Comparison of ENCODE assay signal across 9 mouse cellular contexts in genomic region chr13:70610431-70611420, GRCm38 (mm10). TPM values are rescaled to one million over a fixed set of nuclear protein-coding genes. Genes with fewer than 3 reads are reported as not detected.
A peak's percentile ranks its signal among the peaks of the same experiment; 100 is the strongest.
DNase-seq lines count a peak whose midpoint lies in the region; ATAC-seq lines count a peak whose summit lies in the region.
"Had no signal": no experiment of that assay in that cellular context is flagged by ENCODE, and none has a peak within 500 bp of the region (broad histone marks: within the 10 kb centered on the region; RNA-seq: fewer than 3 reads in every experiment).

No protein-coding gene starts in this region.

- H3K9me3 ChIP-seq in kidney, embryonic 14.5 days (ENCODE audit: control insufficient read depth, low read length), result no peaks in the 10 kb centered on the region
- H3K9me3 ChIP-seq in liver, embryonic 13.5 days (replicated peaks), result no peaks in the 10 kb centered on the region
- H3K9me3 ChIP-seq: liver, embryonic 15.5 days had no signal

- H3K4me3 ChIP-seq in kidney, embryonic 14.5 days (ENCODE audit: low read length), result no peak overlapping the region
- H3K4me3 ChIP-seq in liver, embryonic 13.5 days (replicated peaks), result no peak overlapping the region
- H3K4me3 ChIP-seq: liver, embryonic 15.5 days had no signal

- no peak overlapping the region for H3K9ac ChIP-seq in kidney, embryonic 14.5 days (ENCODE audit: low read depth, low read length)
- H3K9ac ChIP-seq in liver, embryonic 13.5 days, result no peak overlapping the region
- H3K9ac ChIP-seq: liver, embryonic 15.5 days had no signal

- H3K4me2 ChIP-seq in kidney, embryonic 14.5 days (replicated peaks; ENCODE audit: low read depth, low read length), result no peak overlapping the region
- no peak overlapping the region for H3K4me2 ChIP-seq in liver, embryonic 13.5 days
- H3K4me2 ChIP-seq: liver, embryonic 15.5 days had no signal

- no peaks in the 10 kb centered on the region for H3K4me1 ChIP-seq in kidney, embryonic 14.5 days (ENCODE audit: control insufficient read depth, insufficient read depth, low read length)
- H3K4me1 ChIP-seq in liver, embryonic 13.5 days (replicated peaks), result no peaks in the 10 kb centered on the region
- H3K4me1 ChIP-seq: liver, embryonic 15.5 days had no signal

- WGBS in kidney, embryonic 14.5 days, result 88% methylated on average over 15 of the region's 15 CpGs
- 78% methylated on average over 15 of the region's 15 CpGs for WGBS in liver, embryonic 13.5 days (ENCODE audit: insufficient replicate concordance)

- no peaks in the 10 kb centered on the region for H3K27me3 ChIP-seq in kidney, embryonic 14.5 days (ENCODE audit: control insufficient read depth, insufficient read depth, low read length)
- H3K27me3 ChIP-seq in liver, embryonic 13.5 days, result no peaks in the 10 kb centered on the region
- H3K27me3 ChIP-seq: liver, embryonic 15.5 days had no signal

- H3K36me3 ChIP-seq in kidney, embryonic 14.5 days (ENCODE audit: control insufficient read depth, insufficient read depth, low read length), result peaks cover 84% of the 10 kb centered on the region
- peaks cover 79% of the 10 kb centered on the region for H3K36me3 ChIP-seq in liver, embryonic 13.5 days

- no peak overlapping the region for H3K27ac ChIP-seq in kidney, embryonic 14.5 days (ENCODE audit: low read depth, low read length)
- no peak overlapping the region for H3K27ac ChIP-seq in liver, embryonic 13.5 days
- H3K27ac ChIP-seq: liver, embryonic 15.5 days had no signal

- peak; percentile 74 for DNase-seq in ES-CJ7 (ENCODE audit: low read depth, low spot score)
- peak; percentile 69 for DNase-seq in adrenal gland, postnatal 25 days
- DNase-seq in embryo, embryonic 9.5 days (ENCODE audit: extremely low spot score), result peak; percentile 51
- DNase-seq in heart, adult 8-10 months (ENCODE audit: low spot score), result peak; percentile 42
- peak; percentile 34 for DNase-seq in liver, embryonic 13.5 days
- DNase-seq in thymus, postnatal 14 days, result peak; percentile 66

- peak; percentile 58; the same call in 1 of the 2 replicates for ATAC-seq in kidney, embryonic 14.5 days (ENCODE audit: low FRiP score, low TSS enrichment)
- no peak; the same call in 1 of the 2 replicates for ATAC-seq in liver, embryonic 13.5 days (ENCODE audit: low read depth)
- ATAC-seq in neutrophil, adult 5-6 weeks (ENCODE audit: extremely low read depth, insufficient number of reproducible peaks, low FRiP score, poor library complexity, severe bottlenecking), result peak; percentile 64

RNA-seq across cellular contexts. Expression of gene Ice1, which starts 26.7 kb away (rescaled TPM):
- 30.1 and 32.1 TPM in 2 replicates for total RNA-seq in adrenal gland, postnatal 25 days (2021)
- total RNA-seq in heart, adult 8-10 months (2022), result 10 to 100 TPM; 24.3 to 30.9 (median 26.7) TPM
- 25.9 and 36.5 TPM in 2 replicates for polyA plus RNA-seq in kidney, embryonic 14.5 days (2014; fragmentation: Nextera tagmentation; extraction: Ambion mirVana)
- 4.9 and 5.4 TPM in 2 replicates for polyA plus RNA-seq in liver, embryonic 13.5 days (2015; fragmentation: Nextera tagmentation; extraction: Ambion mirVana)
- total RNA-seq in neutrophil, adult 5-6 weeks (2017), result 71.3 and 77.3 TPM in 2 replicates
